Mouse (Mus musculus) MEL (cell line): ENCODE results near the gene Adamtsl4. TPM values are rescaled to one million over a fixed set of nuclear protein-coding genes. Genes with fewer than 3 reads are reported as not detected.

Experiments used
- DNase-seq: peaks from one replicate; pipeline ENCODE4 v3.0.0; 2011; ENCODE audit warnings: low read depth, low spot score
- H3K27ac ChIP-seq: 2 replicates; pipeline ENCODE4 v1.5.1; 2012; ENCODE audit warnings: low read depth, mild to moderate bottlenecking, control low read depth, low read length, moderate library complexity; ENCODE audit not compliant: control insufficient read depth
- H3K27me3 ChIP-seq, 2 experiments: fragments of 150-350 bp in 1 of 2; sonication (generic) in 1 of 2; 2 replicates each; pipeline ENCODE4 v1.6.1; 2012; ENCODE audit warnings: low read length in 2 of 2, mild to moderate bottlenecking in 2 of 2, improper control_type of control experiment in 1 of 2, moderate library complexity in 1 of 2; ENCODE audit not compliant: insufficient read depth in 2 of 2, control insufficient read depth in 1 of 2
- H3K36me3 ChIP-seq, 2 experiments: 2 replicates each; pipeline ENCODE4 v1.6.1; 2012 to 2014; ENCODE audit warnings: low read length in 2 of 2, improper control_type of control experiment in 1 of 2, inconsistent platforms in 1 of 2, mild to moderate bottlenecking in 1 of 2; ENCODE audit not compliant: insufficient read depth in 2 of 2, control insufficient read depth in 1 of 2
- H3K4me1 ChIP-seq, 2 experiments: fragments of 150-350 bp in 1 of 2; sonication (generic) in 1 of 2; 2 replicates each; pipeline ENCODE4 v1.6.1; 2012; ENCODE audit warnings: low read length in 2 of 2, improper control_type of control experiment in 1 of 2, mild to moderate bottlenecking in 1 of 2; ENCODE audit not compliant: insufficient read depth in 2 of 2, control insufficient read depth in 1 of 2
- H3K4me3 ChIP-seq, 2 experiments: fragments of 150-350 bp in 1 of 2; sonication (generic) in 1 of 2; 2 replicates each; pipeline ENCODE4 v1.5.1; 2012; ENCODE audit warnings: low read depth in 2 of 2, low read length in 2 of 2, mild to moderate bottlenecking in 2 of 2, moderate library complexity in 2 of 2, control low read depth in 1 of 2, improper control_type of control experiment in 1 of 2; ENCODE audit not compliant: control insufficient read depth in 1 of 2, insufficient read depth in 1 of 2
- H3K79me2 ChIP-seq: 2 replicates; pipeline ENCODE4 v1.6.1; 2012; ENCODE audit warnings: mild to moderate bottlenecking, low read length, moderate library complexity; ENCODE audit not compliant: control insufficient read depth, poor library complexity, insufficient read depth
- H3K9ac ChIP-seq: 2 replicates; pipeline ENCODE4 v1.6.1; 2012; ENCODE audit warnings: low read depth, mild to moderate bottlenecking, control low read depth, low read length, moderate library complexity; ENCODE audit not compliant: control insufficient read depth, poor library complexity, severe bottlenecking
- H3K9me3 ChIP-seq: fragments of 150-350 bp; sonication (generic); replicated peaks from 2 replicates; pipeline ENCODE4 v1.6.1; 2012; ENCODE audit warnings: mild to moderate bottlenecking, low read length, improper control_type of control experiment, moderate library complexity; ENCODE audit not compliant: insufficient read depth
- CHD1 ChIP-seq: IDR thresholded peaks from 2 replicates; pipeline ENCODE4 v1.6.1; 2012; ENCODE audit warnings: low read depth, mild to moderate bottlenecking, inconsistent platforms, low read length, improper control_type of control experiment
- CHD2 ChIP-seq: IDR thresholded peaks from 2 replicates; pipeline ENCODE4 v1.6.1; 2011; ENCODE audit warnings: low read length, improper control_type of control experiment
- E2F4 ChIP-seq: IDR thresholded peaks from 2 replicates; pipeline ENCODE4 v1.6.1; 2011; ENCODE audit warnings: low read depth, low read length, improper control_type of control experiment, borderline replicate concordance
- ELF1 ChIP-seq: IDR thresholded peaks from 2 replicates; pipeline ENCODE4 v1.6.1; 2014; ENCODE audit warnings: low read depth, mild to moderate bottlenecking, inconsistent platforms, low read length, improper control_type of control experiment, moderate library complexity
- EP300 ChIP-seq, 2 experiments: IDR thresholded peaks; 2 replicates each; pipeline ENCODE4 v1.6.1; 2011; ENCODE audit warnings: improper control_type of control experiment in 2 of 2, low read length in 2 of 2, low read depth in 1 of 2, mild to moderate bottlenecking in 1 of 2
- JUND ChIP-seq: IDR thresholded peaks from 2 replicates; pipeline ENCODE4 v1.6.1; 2011; ENCODE audit warnings: low read depth, mild to moderate bottlenecking, improper control_type of control experiment, low read length
- MAZ ChIP-seq: IDR thresholded peaks from 2 replicates; pipeline ENCODE4 v1.6.1; 2012; ENCODE audit warnings: low read depth, mild to moderate bottlenecking, inconsistent platforms, low read length, improper control_type of control experiment
- NELFE ChIP-seq: IDR thresholded peaks from 2 replicates; pipeline ENCODE4 v1.6.1; 2011; ENCODE audit warnings: low read depth, low read length, improper control_type of control experiment
- POLR2AphosphoS5 ChIP-seq: IDR thresholded peaks from 2 replicates; pipeline ENCODE4 v1.6.1; 2012; ENCODE audit warnings: low read depth, borderline replicate concordance, mild to moderate bottlenecking, inconsistent platforms, low read length, moderate library complexity, mixed read lengths
- SMC3 ChIP-seq: IDR thresholded peaks from 2 replicates; pipeline ENCODE4 v1.6.1; 2011; ENCODE audit warnings: low read depth, low read length, improper control_type of control experiment
- TAL1 ChIP-seq: IDR thresholded peaks from 2 replicates; pipeline ENCODE4 v1.6.1; 2012; ENCODE audit warnings: mild to moderate bottlenecking, inconsistent platforms, low read length, moderate library complexity, mixed read lengths
- TBP ChIP-seq: IDR thresholded peaks from 2 replicates; pipeline ENCODE4 v1.8.0; 2011; ENCODE audit warnings: low read depth, low read length, improper control_type of control experiment
- TCF12 ChIP-seq: IDR thresholded peaks from 2 replicates; pipeline ENCODE4 v1.6.1; 2014; ENCODE audit warnings: low read depth, mild to moderate bottlenecking, inconsistent platforms, low read length, improper control_type of control experiment, moderate library complexity
- UBTF ChIP-seq: IDR thresholded peaks from 2 replicates; pipeline ENCODE4 v1.6.1; 2012; ENCODE audit warnings: low read depth, mild to moderate bottlenecking, inconsistent platforms, low read length, improper control_type of control experiment, moderate library complexity, borderline replicate concordance; ENCODE audit not compliant: insufficient read depth
- USF1 ChIP-seq: IDR thresholded peaks from 2 replicates; pipeline ENCODE4 v1.6.1; 2014; ENCODE audit warnings: low read depth, mild to moderate bottlenecking, inconsistent platforms, low read length, improper control_type of control experiment, moderate library complexity
- USF2 ChIP-seq, 2 experiments: IDR thresholded peaks; 2 replicates each; pipeline ENCODE4 v1.6.1; 2011 to 2012; ENCODE audit warnings: improper control_type of control experiment in 2 of 2, low read length in 2 of 2, borderline replicate concordance in 1 of 2, inconsistent platforms in 1 of 2, low read depth in 1 of 2, mild to moderate bottlenecking in 1 of 2; ENCODE audit not compliant: insufficient read depth in 1 of 2
- ZC3H11A ChIP-seq: IDR thresholded peaks from 2 replicates; pipeline ENCODE4 v1.6.1; 2012; ENCODE audit warnings: low read depth, mild to moderate bottlenecking, inconsistent platforms, low read length, improper control_type of control experiment
- ZKSCAN1 ChIP-seq: IDR thresholded peaks from 2 replicates; pipeline ENCODE4 v1.6.1; 2012; ENCODE audit warnings: low read depth, mild to moderate bottlenecking, inconsistent platforms, low read length, improper control_type of control experiment, moderate library complexity
- ZNF384 ChIP-seq: IDR thresholded peaks from 2 replicates; pipeline ENCODE4 v1.6.1; 2012; ENCODE audit warnings: low read depth, mild to moderate bottlenecking, inconsistent platforms, low read length, improper control_type of control experiment
- polyA plus RNA-seq, 2 experiments: library from polyadenylated mRNA; stranded (reverse) in 1 of 2; unstranded in 1 of 2; fragments of >175 nt in 1 of 2; fragments of >200 nt in 1 of 2; gene quantifications; 2 replicates each; pipeline versions ENCODE4 v1.2.1 to v1.2.4; 2012; ENCODE audit warnings: low replicate concordance in 2 of 2, low read depth in 1 of 2; ENCODE audit not compliant: insufficient read length in 2 of 2, insufficient read depth in 1 of 2, missing spikeins in 1 of 2
- total RNA-seq: library from RNA; depleted of rRNA; stranded (reverse); fragments of 300-350 nt; gene quantifications from 2 replicates; pipeline ENCODE4 v1.2.3, GENCODE M21; 2012

Gene Adamtsl4
- total and polyA plus RNA-seq, 3 experiments = 0.27 to 0.88 TPM; not detected in 1

- Histone ChIP-seq H3K4me3 (no peak overlapping the region), H3K36me3 (0 out of 4 replicates have a peak, but pooled peaks cover 0 to 3% of the 10 kb centered on the region in 2 experiments), H3K27ac (no peak overlapping the region), H3K79me2 (no peaks in the 10 kb centered on the region)
- TF ChIP-seq ZKSCAN1 (no peak), TBP (no peak), NELFE (no peak), USF1 (no peak), E2F4 (no peak), TCF12 (no peak), SMC3 (no peak), TAL1 (no peak; the same call in 1 of the 2 replicates), JUND (no peak)
- TF ChIP-seq, all 39 proteins: peak for 0
- no peaks in the 10 kb centered on the region for H3K27me3 ChIP-seq
- peaks cover 0 to 3% of the 10 kb centered on the region in 2 experiments; a peak in 2 of 4 replicates for H3K4me1 ChIP-seq
- no peaks in the 10 kb centered on the region for H3K9me3 ChIP-seq
- no peak overlapping the region for H3K9ac ChIP-seq
- DNase-seq = no peak
Measured at GRCm38 (mm10) chr3:95700233-95700681, 12.5 kb upstream of the Adamtsl4 start.

DNA sequence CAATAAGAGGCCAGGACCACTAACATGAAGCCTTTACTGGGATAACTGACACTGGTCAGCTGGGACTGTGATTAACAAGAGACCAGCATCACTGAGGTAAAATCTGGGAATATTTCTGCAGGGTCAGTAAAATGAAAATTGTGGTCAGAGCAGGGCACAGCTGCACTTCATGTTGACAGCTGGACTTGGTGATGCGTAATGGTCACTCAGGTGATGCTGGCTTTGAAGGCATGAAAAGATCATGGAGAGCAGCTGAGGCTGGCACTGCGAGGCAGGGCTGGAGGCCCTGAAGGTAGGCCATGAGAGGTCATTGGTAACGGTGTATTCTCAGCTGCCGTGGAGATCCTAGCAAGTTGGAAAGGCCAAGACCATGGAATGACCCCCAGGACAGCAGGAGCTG, 10.6 kb upstream of the Adamtsl4 start:
- no peak overlapping the region for H3K4me3 ChIP-seq
- no peaks in the 10 kb centered on the region for H3K27me3 ChIP-seq
- H3K36me3 ChIP-seq = no peaks in the 10 kb centered on the region
- peaks cover 0 to 7% of the 10 kb centered on the region in 2 experiments; a peak in 1 of 4 replicates for H3K4me1 ChIP-seq
- no peak overlapping the region for H3K9ac ChIP-seq
- no peak for TF ChIP-seq MAZ
- TF ChIP-seq USF1 = no peak
- TF ChIP-seq EP300 (IDR thresholded peaks at IDR 0.05; ENCODE audit: low read depth in 1 of 2, low read length in 2 of 2) = no peak
- no peak for TF ChIP-seq ZC3H11A
- TF ChIP-seq UBTF = no peak
- no peak for TF ChIP-seq ELF1
- no peak for TF ChIP-seq POLR2AphosphoS5
- TF ChIP-seq ZNF384 = no peak
- TF ChIP-seq CHD1 = no peak
- TF ChIP-seq CHD2 = no peak
- TF ChIP-seq USF2 (IDR thresholded peaks at IDR 0.05; ENCODE audit: borderline replicate concordance in 1 of 2, insufficient read depth in 1 of 2, low read depth in 1 of 2, low read length in 2 of 2) = no peak
- TF ChIP-seq SMC3 = no peak
- TF ChIP-seq, all 39 proteins: peak for 0
- Histone ChIP-seq H3K9me3 (no peaks in the 10 kb centered on the region), H3K79me2 (no peaks in the 10 kb centered on the region), H3K27ac (no peak overlapping the region)
- no peak for DNase-seq
